Mouse (Mus musculus): ENCODE measurements at regions not wholly inside any gene's neighbourhood (a gene's known extent, or its start where the extent isn't known, plus 50 kb on each side); places are given as distances from the start of the nearest gene placed in this dataset.

DNA sequence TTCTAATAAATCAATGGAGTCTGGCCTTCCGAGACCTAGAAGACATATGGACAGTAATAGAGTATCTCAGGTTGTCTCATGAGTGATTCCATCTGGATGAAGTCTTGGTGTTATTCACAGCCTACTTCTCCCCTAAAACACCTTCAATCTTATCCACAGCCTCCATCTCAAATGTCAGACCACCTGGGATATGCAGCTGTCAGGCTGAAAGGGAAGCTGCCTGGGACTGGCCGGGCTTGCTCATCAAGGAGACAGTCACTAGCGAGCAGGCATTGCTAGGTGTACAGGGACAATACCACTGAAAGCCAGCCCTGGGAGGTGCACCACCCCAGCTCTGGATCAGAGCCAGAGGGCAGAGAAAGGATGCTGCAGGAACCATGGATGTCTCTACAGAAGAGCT is 676.4 kb upstream of the Zeb2 start:
- TF ChIP-seq POLR2A (IDR thresholded peaks at IDR 0.05; ENCODE audit: borderline replicate concordance, insufficient read depth, low read length) (no peak), CTCF (IDR thresholded peaks at IDR 0.05; ENCODE audit: borderline replicate concordance, insufficient read depth, low read depth, low read length) (no peak)
